Comparison of ENCODE assay signal across 17 mouse cellular contexts in the genomic region with DNA sequence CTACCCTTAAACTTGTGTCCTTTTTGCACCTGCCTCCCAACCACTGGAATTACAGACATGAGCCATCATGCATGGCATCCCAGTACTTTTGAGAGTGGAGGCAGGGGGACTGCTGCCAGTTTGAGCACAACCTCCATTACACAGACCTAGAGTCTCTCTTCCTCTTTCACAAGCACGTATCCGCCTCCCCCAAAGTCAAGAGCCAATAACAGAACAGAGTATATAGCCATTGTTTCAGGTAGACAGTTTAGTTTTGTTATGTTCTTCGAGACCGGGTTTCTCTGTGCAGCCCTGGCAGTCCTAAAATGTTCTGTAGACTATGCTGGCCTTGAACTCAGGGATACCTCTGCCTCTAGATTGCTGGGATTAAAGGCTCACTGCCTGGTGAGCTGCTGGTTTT. TPM values are rescaled to one million over a fixed set of nuclear protein-coding genes. Genes with fewer than 3 reads are reported as not detected.
"Had no signal": no experiment of that assay in that cellular context is flagged by ENCODE, and none has a peak within 500 bp of the region (broad histone marks: within the 10 kb centered on the region; RNA-seq: fewer than 3 reads in every experiment).

No protein-coding gene starts in this region.

- H3K27ac ChIP-seq: kidney, postnatal 0 days; limb, embryonic 10.5 days; lung, embryonic 15.5 days; macrophage; midbrain, embryonic 12.5 days; neural tube, embryonic 13.5 days had no signal

- H3K27me3 ChIP-seq: lung, embryonic 15.5 days; midbrain, embryonic 12.5 days; neural tube, embryonic 13.5 days had no signal

- ATAC-seq: midbrain, embryonic 16.5 days had no signal

- DNase-seq: kidney, postnatal 36 days; layer of hippocampus, adult 9-11 months; layer of hippocampus, postnatal 36 days; lung, postnatal 14 days; retina, postnatal 1 day; right cerebral cortex, postnatal 4 days; spleen, adult 18-20 months; thymus, postnatal 4 days had no signal

- H3K4me3 ChIP-seq: limb, embryonic 10.5 days; lung, embryonic 15.5 days; midbrain, embryonic 12.5 days; neural tube, embryonic 13.5 days had no signal

- H3K9me3 ChIP-seq: limb, embryonic 10.5 days; lung, embryonic 15.5 days; midbrain, embryonic 12.5 days; neural tube, embryonic 13.5 days had no signal

- H3K9ac ChIP-seq: lung, embryonic 15.5 days; midbrain, embryonic 12.5 days; neural tube, embryonic 13.5 days had no signal

- H3K4me2 ChIP-seq: liver, embryonic 11.5 days; lung, embryonic 15.5 days; midbrain, embryonic 12.5 days; neural tube, embryonic 13.5 days had no signal

- H3K36me3 ChIP-seq: lung, embryonic 15.5 days; midbrain, embryonic 12.5 days; neural tube, embryonic 13.5 days had no signal

RNA-seq across cellular contexts. Expression of gene Fam19a3, which starts 30.6 kb away (rescaled TPM):
- polyA plus RNA-seq: liver, embryonic 11.5 days; liver, embryonic 16.5 days; macrophage; midbrain, embryonic 12.5 days; midbrain, embryonic 16.5 days; neural tube, embryonic 13.5 days had no signal
